Mouse (Mus musculus) embryonic facial prominence, embryonic 11.5 days (tissue): ENCODE measurements around the gene Cdhr4. TPM values are rescaled to one million over a fixed set of nuclear protein-coding genes. Genes with fewer than 3 reads are reported as not detected.
A peak's percentile ranks its signal among the peaks of the same experiment; 100 is the strongest.

ENCODE experiments used
- ATAC-seq: fragments of 200-750 bp; cut with Nextera tagmentation; replicated peaks from 2 replicates; pipeline ENCODE4 v1.8.0; 2017; ENCODE audit warnings: low read depth; ENCODE audit not compliant: insufficient number of reproducible peaks, low FRiP score, low TSS enrichment
- DNase-seq: peaks from one replicate; pipeline ENCODE4 v3.0.0-alpha.2; 2015; ENCODE audit warnings: low spot score
- H3K27ac ChIP-seq: fragments of 300-500 bp; sonication (generic); replicated peaks from 2 replicates; pipeline ENCODE4 v1.5.1; 2014; ENCODE audit warnings: mild to moderate bottlenecking, low read depth, low read length, control low read depth
- H3K27me3 ChIP-seq: fragments of 300-500 bp; sonication (generic); 2 replicates; pipeline ENCODE4 v1.6.1; 2014; ENCODE audit warnings: mild to moderate bottlenecking, low read length, moderate library complexity, mixed read lengths; ENCODE audit not compliant: control insufficient read depth, insufficient read depth
- H3K36me3 ChIP-seq: fragments of 300-500 bp; sonication (generic); replicated peaks from 2 replicates; pipeline ENCODE4 v1.6.1; 2014; ENCODE audit warnings: low read depth, mild to moderate bottlenecking, low read length, moderate library complexity, mixed read lengths; ENCODE audit not compliant: control insufficient read depth, insufficient read depth
- H3K4me1 ChIP-seq: fragments of 300-500 bp; sonication (generic); 2 replicates; pipeline ENCODE4 v1.6.1; 2014; ENCODE audit warnings: low read length, mixed read lengths; ENCODE audit not compliant: control insufficient read depth, insufficient read depth
- H3K4me2 ChIP-seq: fragments of 300-500 bp; sonication (generic); 2 replicates; pipeline ENCODE4 v1.6.1; 2014; ENCODE audit warnings: low read depth, mild to moderate bottlenecking, control low read depth, low read length, moderate library complexity
- H3K4me3 ChIP-seq: fragments of 300-500 bp; sonication (generic); 2 replicates; pipeline ENCODE4 v1.5.1; 2014; ENCODE audit warnings: low read depth, low read length, control low read depth
- H3K9ac ChIP-seq: fragments of 300-500 bp; sonication (generic); replicated peaks from 2 replicates; pipeline ENCODE4 v1.6.1; 2014; ENCODE audit warnings: mild to moderate bottlenecking, control low read depth, low read length
- H3K9me3 ChIP-seq: fragments of 300-500 bp; sonication (generic); replicated peaks from 2 replicates; pipeline ENCODE4 v1.6.1; 2016; ENCODE audit warnings: mild to moderate bottlenecking, low read length, inconsistent platforms, mixed read lengths; ENCODE audit not compliant: control insufficient read depth
- WGBS: fragments of 180-500 bp; shearing (Covaris S2); extraction: QIAGEN DNeasy Blood & Tissue Kit; methylation state at CpG from one replicate; pipeline ENCODE4 v1.1.7; 2014; 5-methylcytosine and 5-hydroxymethylcytosine counted together
- polyA plus RNA-seq: library from polyadenylated mRNA; unstranded; fragments of >200 nt; fragmentation: Nextera tagmentation; extraction: Ambion mirVana; gene quantifications from 2 replicates; pipeline ENCODE4 v1.2.1, GENCODE M21; 2014

Cdhr4 gene
- polyA plus RNA-seq, 1 experiment from 2014 or later: 7.6 TPM

GRCm38 (mm10) chr9:107981684-107982605 is 10.4 kb upstream of the Cdhr4 start:
- Histone ChIP-seq H3K27ac (peak overlapping the region; percentile 100), H3K4me1 (peaks cover 13% of the 10 kb centered on the region), H3K4me3 (peak overlapping the region; percentile 73), H3K4me2 (peak overlapping the region; percentile 76), H3K36me3 (no peaks in the 10 kb centered on the region), H3K27me3 (no peaks in the 10 kb centered on the region), H3K9ac (peak overlapping the region; percentile 64), H3K9me3 (no peaks in the 10 kb centered on the region)
- ATAC-seq (peak; percentile 67), DNase-seq (peak; percentile 94)
- 12% methylated on average over 7 of the region's 7 CpGs for WGBS

DNA sequence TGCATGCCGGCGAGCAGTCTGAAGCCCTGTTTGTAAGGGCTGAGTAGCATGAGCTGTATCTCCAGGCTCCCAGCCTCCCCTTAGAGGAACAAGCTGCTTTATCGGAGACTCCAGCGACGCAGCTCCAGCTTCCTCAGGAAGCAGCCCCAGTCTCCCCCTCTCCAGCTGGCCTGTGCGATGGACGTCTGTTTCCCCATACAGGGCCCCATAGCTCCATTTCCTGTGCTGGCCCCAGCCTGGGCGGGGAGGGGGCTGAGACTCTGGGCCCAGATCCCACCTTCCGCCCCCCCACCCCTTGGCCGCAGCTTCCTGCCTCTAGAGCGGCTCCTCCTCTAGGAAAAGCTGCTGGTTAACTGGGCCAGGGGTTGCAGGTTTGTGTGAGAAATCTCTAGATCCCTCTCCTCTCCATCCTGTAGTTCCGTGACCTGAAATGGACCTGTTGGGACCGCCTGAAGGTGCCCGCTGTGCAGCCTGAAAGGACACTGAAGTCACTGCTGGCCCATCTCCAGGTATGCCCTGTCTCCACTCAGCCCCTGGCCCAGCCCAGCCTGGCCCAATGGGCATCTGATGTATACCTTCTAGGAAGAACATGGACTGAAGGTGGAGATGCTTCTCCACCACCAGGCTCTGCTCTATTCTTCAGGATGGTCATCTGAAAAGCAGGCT is 9.5 kb upstream of the Cdhr4 start, which contains the start of gene Gm20661:
Gene Gm20661, plus strand, starts transcription at position 378 of the 666 bp plus-strand sequence.
- WGBS: 24% methylated on average over 14 of the region's 14 CpGs
- ATAC-seq: peak; percentile 53
- peak within 1 kb of the TSS; percentile 64 for H3K9ac ChIP-seq
- no peaks in the 10 kb centered on the region for H3K36me3 ChIP-seq
- no peaks in the 10 kb centered on the region for H3K27me3 ChIP-seq
- peaks cover 13% of the 10 kb centered on the region for H3K4me1 ChIP-seq
- H3K27ac ChIP-seq: peak within 1 kb of the TSS; percentile 100
- DNase-seq: peak; percentile 93
- peak within 1 kb of the TSS; percentile 76 for H3K4me2 ChIP-seq
- peak within 1 kb of the TSS; percentile 73 for H3K4me3 ChIP-seq
- H3K9me3 ChIP-seq: no peaks in the 10 kb centered on the region

GRCm38 (mm10) chr9:107983421-107983890 is 8.8 kb upstream of the Cdhr4 start:
- peak overlapping the region; percentile 64 for H3K9ac ChIP-seq
- H3K4me1 ChIP-seq: peaks cover 13% of the 10 kb centered on the region
- H3K4me3 ChIP-seq: peak overlapping the region; percentile 73
- DNase-seq: peak; percentile 95
- 10% methylated on average over 4 of the region's 4 CpGs for WGBS
- H3K36me3 ChIP-seq: no peaks in the 10 kb centered on the region
- H3K4me2 ChIP-seq: peak overlapping the region; percentile 76
- H3K27ac ChIP-seq: peak overlapping the region; percentile 100
- H3K27me3 ChIP-seq: no peaks in the 10 kb centered on the region
- ATAC-seq: peak; percentile 64
- H3K9me3 ChIP-seq: no peaks in the 10 kb centered on the region

DNA sequence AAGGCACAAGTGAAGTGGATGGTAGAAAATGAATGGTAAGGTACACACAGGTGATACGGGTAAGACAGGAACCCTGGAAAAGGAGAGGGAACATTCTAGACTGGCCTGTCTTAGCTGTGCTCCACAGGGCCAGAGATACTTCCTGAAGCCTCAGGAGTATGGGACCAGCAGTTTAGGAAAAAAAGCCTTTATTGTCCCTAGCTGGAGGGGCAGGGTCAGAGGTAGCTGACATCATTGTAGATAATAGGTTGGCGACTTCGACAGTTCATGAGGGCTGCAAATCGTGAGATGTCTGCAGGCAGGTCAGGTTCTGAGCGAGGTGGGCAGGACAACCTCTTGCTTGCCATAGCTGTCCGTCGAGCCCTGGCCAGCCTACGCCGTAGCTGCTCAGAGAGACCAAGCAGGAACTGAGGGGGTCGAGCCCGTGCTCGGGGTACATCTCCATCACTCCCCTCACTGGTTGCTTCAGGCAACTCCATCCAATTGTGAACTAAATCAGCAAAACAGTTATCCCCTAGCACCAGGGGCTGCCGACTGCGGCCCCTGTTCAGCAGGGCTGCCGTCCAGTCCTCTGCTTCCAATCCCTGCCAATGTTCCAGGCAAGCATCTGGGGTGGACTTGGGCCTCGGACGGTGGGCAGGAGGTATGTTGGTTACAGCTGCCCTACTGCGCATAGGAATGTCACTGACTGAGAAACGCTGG is 8.1 kb upstream of the Cdhr4 start:
- no peaks in the 10 kb centered on the region for H3K9me3 ChIP-seq
- WGBS: 39% methylated on average over 19 of the region's 19 CpGs
- no peak for ATAC-seq
- DNase-seq: peak; percentile 21
- H3K9ac ChIP-seq: peak overlapping the region; percentile 83
- H3K36me3 ChIP-seq: no peaks in the 10 kb centered on the region
- no peaks in the 10 kb centered on the region for H3K27me3 ChIP-seq
- peaks cover 13% of the 10 kb centered on the region for H3K4me1 ChIP-seq
- peak overlapping the region; percentile 100 for H3K27ac ChIP-seq
- H3K4me2 ChIP-seq: peak overlapping the region; percentile 76
- peak overlapping the region; percentile 73 for H3K4me3 ChIP-seq

- Histone ChIP-seq H3K4me2 (peak overlapping the region; percentile 76), H3K9ac (peak overlapping the region; percentile 83), H3K27ac (peak overlapping the region; percentile 100), H3K27me3 (no peaks in the 10 kb centered on the region), H3K4me1 (peaks cover 13% of the 10 kb centered on the region), H3K9me3 (no peaks in the 10 kb centered on the region), H3K36me3 (no peaks in the 10 kb centered on the region), H3K4me3 (peak overlapping the region; percentile 73)
- ATAC-seq (no peak), DNase-seq (no peak)
- WGBS: 22% methylated on average over 9 of the region's 9 CpGs
Measured at GRCm38 (mm10) chr9:107984754-107985055, 7.6 kb upstream of the Cdhr4 start.

DNA sequence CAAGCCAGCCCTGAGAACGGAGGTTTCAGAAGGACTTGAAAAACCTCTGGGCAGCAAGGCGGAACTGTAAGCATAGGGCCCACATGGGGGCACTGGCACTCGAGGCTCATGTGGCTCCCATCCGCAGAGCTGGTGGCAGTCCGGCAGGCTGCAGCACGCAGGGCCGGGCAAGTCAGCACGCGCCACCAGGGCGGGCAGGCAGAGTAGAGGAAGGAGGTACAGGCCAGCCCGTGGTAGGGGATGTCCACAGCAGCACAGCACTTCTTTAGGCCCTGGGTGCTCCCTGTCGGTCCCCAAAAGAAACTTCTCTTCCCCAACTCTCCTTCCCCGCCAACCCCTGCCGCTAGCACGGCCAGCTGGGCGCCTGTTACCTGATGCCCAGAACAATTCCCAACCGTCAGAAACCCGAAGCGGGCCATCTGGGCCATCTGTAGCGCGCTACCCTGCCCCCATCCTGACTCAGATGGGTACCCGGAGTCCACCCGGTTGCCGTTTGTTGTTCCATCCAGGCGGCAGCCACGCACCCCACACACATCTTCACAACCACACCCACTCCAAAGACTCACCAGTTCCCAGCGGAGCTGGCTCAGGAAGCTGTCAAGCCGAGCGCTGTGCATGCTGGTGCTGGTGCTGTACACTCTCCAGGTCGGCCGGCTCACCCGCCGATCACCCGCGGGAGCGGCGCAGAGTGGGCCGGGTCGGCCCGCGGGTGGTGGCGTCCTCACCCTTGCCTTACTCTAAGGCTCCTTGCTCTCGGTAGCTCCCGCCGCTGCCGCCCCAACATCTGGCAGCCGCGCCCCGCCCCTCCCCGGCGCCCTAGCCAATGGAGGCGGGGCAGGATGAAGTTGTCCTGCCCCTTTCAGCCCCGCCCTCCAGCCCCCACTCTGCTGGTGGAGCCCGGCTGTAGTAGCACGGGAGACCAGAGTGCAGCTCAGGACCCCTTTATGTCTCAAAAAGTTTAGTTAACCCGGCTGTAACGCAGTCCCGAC is 6.9 kb upstream of the Cdhr4 start, which contains the start of gene Inka1:
Gene Inka1, minus strand, starts transcription at position 749 of the 989 bp plus-strand sequence.
- peak within 1 kb of the TSS; percentile 100 for H3K27ac ChIP-seq
- H3K27me3 ChIP-seq: no peaks in the 10 kb centered on the region
- peak within 1 kb of the TSS; percentile 73 for H3K4me3 ChIP-seq
- no peaks in the 10 kb centered on the region for H3K36me3 ChIP-seq
- ATAC-seq (peak; percentile 50), DNase-seq (peak; percentile 97)
- H3K4me2 ChIP-seq: peak within 1 kb of the TSS; percentile 76
- H3K9ac ChIP-seq: peak within 1 kb of the TSS; percentile 83
- under 1% methylated on average over 57 of the region's 58 CpGs for WGBS
- H3K9me3 ChIP-seq: no peaks in the 10 kb centered on the region
- H3K4me1 ChIP-seq: peaks cover 13% of the 10 kb centered on the region

- Histone ChIP-seq H3K36me3 (no peaks in the 10 kb centered on the region), H3K9me3 (no peaks in the 10 kb centered on the region), H3K4me3 (peak overlapping the region; percentile 73), H3K4me2 (peak overlapping the region; percentile 76), H3K27me3 (no peaks in the 10 kb centered on the region), H3K4me1 (peaks cover 5% of the 10 kb centered on the region; the same call in 1 of the 2 replicates), H3K9ac (peak overlapping the region; percentile 83; the same call in 1 of the 2 replicates), H3K27ac (peak overlapping the region; percentile 100)
- 0 out of 2 replicates have a peak, but pooled peaks have one; percentile 16 for ATAC-seq
- DNase-seq: peak; percentile 91
- WGBS: 5% methylated on average over 18 of the region's 18 CpGs
Measured at GRCm38 (mm10) chr9:107986376-107986775, 5.9 kb upstream of the Cdhr4 start.
